Mouse (Mus musculus) G1E (cell line): ENCODE data around the gene Hsd17b2. TPM values are rescaled to one million over a fixed set of nuclear protein-coding genes. Genes with fewer than 3 reads are reported as not detected.

Experiments used
- ATAC-seq: 2 replicates; pipeline ENCODE4 v1.8.0; 2016; ENCODE audit warnings: mild to moderate bottlenecking; ENCODE audit not compliant: insufficient number of reproducible peaks, poor library complexity, low FRiP score, severe bottlenecking; ENCODE audit errors: extremely low read depth
- DNase-seq: peaks from one replicate; pipeline ENCODE4 v3.0.0; 2012; ENCODE audit warnings: low spot score
- H3K27me3 ChIP-seq: 2 replicates; pipeline ENCODE4 v1.6.1; 2012; ENCODE audit warnings: mild to moderate bottlenecking, low read length, inconsistent platforms; ENCODE audit not compliant: insufficient read depth
- H3K36me3 ChIP-seq: replicated peaks from 2 replicates; pipeline ENCODE3; 2012; ENCODE audit warnings: mild to moderate bottlenecking, inconsistent platforms
- H3K4me1 ChIP-seq: 2 replicates; pipeline ENCODE4 v1.6.1; 2012; ENCODE audit warnings: low read depth, low read length, inconsistent platforms, mixed read lengths; ENCODE audit not compliant: insufficient read depth
- H3K4me3 ChIP-seq: 2 replicates; pipeline ENCODE4 v1.5.1; 2012; ENCODE audit warnings: low read depth, mild to moderate bottlenecking, inconsistent platforms, low read length, moderate library complexity, mixed read lengths
- H3K9me3 ChIP-seq: replicated peaks from 2 replicates; pipeline ENCODE4 v1.6.1; 2012; ENCODE audit warnings: inconsistent platforms
- CTCF ChIP-seq: IDR thresholded peaks from 2 replicates; pipeline ENCODE4 v1.5.1; 2012; ENCODE audit warnings: low read depth, low read length, inconsistent platforms, mixed read lengths
- GATA1 ChIP-seq: IDR thresholded peaks from 2 replicates; pipeline ENCODE4 v1.6.1; 2012; ENCODE audit warnings: borderline replicate concordance, low read length, inconsistent platforms, mixed read lengths
- GATA2 ChIP-seq: IDR thresholded peaks from 2 replicates; pipeline ENCODE4 v1.6.1; 2012; ENCODE audit warnings: low read depth, low read length, inconsistent platforms, borderline replicate concordance
- POLR2AphosphoS5 ChIP-seq: IDR thresholded peaks from 2 replicates; pipeline ENCODE4 v1.6.1; 2012; ENCODE audit warnings: low read depth, low read length, inconsistent platforms; ENCODE audit not compliant: insufficient replicate concordance
- TAL1 ChIP-seq: conservative IDR thresholded peaks from 2 replicates; pipeline ENCODE4 v1.6.1; 2012; ENCODE audit warnings: low read depth, low read length, inconsistent platforms, mixed read lengths
- polyA plus RNA-seq: library from polyadenylated mRNA; stranded (reverse); fragments of >175 nt; gene quantifications from 2 replicates; pipeline ENCODE4 v1.2.3, GENCODE M21; 2012
- total RNA-seq, 2 experiments: library from RNA; stranded (forward) in 1 of 2; stranded (reverse) in 1 of 2; fragments of 200-1000 nt in 1 of 2; fragments of >200 nt in 1 of 2; fragmentation: Nextera tagmentation in 1 of 2; gene quantifications; 2 replicates each; pipeline ENCODE4 v1.2.3; 2014 to 2017

The Hsd17b2 gene
- total and polyA plus RNA-seq, 3 experiments = 0.22 TPM; not detected in 2

- ATAC-seq (no peak), DNase-seq (no peak)
- H3K4me3 ChIP-seq = no peak overlapping the region
- no peaks in the 10 kb centered on the region for H3K4me1 ChIP-seq
- TF ChIP-seq CTCF (no peak), GATA2 (no peak), GATA1 (no peak), POLR2AphosphoS5 (no peak), TAL1 (no peak)
- H3K27me3 ChIP-seq = no peaks in the 10 kb centered on the region
- no peaks in the 10 kb centered on the region for H3K36me3 ChIP-seq
- peaks cover 81% of the 10 kb centered on the region for H3K9me3 ChIP-seq
Measured at GRCm38 (mm10) chr8:117701246-117701645, 458 bp upstream of the Hsd17b2 start.

GRCm38 (mm10) chr8:117702701-117703100, 997 bp downstream of the Hsd17b2 start:
- H3K27me3 ChIP-seq = no peaks in the 10 kb centered on the region
- no peak overlapping the region for H3K4me3 ChIP-seq
- ATAC-seq (no peak), DNase-seq (no peak)
- H3K4me1 ChIP-seq = no peaks in the 10 kb centered on the region
- TF ChIP-seq GATA2 = no peak
- H3K9me3 ChIP-seq = peaks cover 78% of the 10 kb centered on the region
- no peaks in the 10 kb centered on the region for H3K36me3 ChIP-seq

- ATAC-seq = no peak
- Histone ChIP-seq H3K4me1 (no peaks in the 10 kb centered on the region), H3K27me3 (no peaks in the 10 kb centered on the region), H3K9me3 (peaks cover 70% of the 10 kb centered on the region), H3K36me3 (no peaks in the 10 kb centered on the region), H3K4me3 (no peak overlapping the region)
- no peak for DNase-seq
- TF ChIP-seq CTCF (no peak), POLR2AphosphoS5 (no peak), GATA1 (no peak), TAL1 (no peak), GATA2 (no peak)
Measured at GRCm38 (mm10) chr8:117706141-117706540, 4.4 kb downstream of the Hsd17b2 start.

- DNase-seq (no peak), ATAC-seq (no peak)
Measured at GRCm38 (mm10) chr8:117712226-117712625, 10.5 kb downstream of the Hsd17b2 start.

GRCm38 (mm10) chr8:117714604-117715003, 12.9 kb downstream of the Hsd17b2 start:
- peaks cover 74% of the 10 kb centered on the region for H3K9me3 ChIP-seq
- no peaks in the 10 kb centered on the region for H3K27me3 ChIP-seq
- H3K4me1 ChIP-seq = no peaks in the 10 kb centered on the region
- H3K4me3 ChIP-seq = no peak overlapping the region
- ATAC-seq (no peak), DNase-seq (no peak)
- TF ChIP-seq GATA1 (no peak), TAL1 (no peak), GATA2 (no peak), CTCF (no peak), POLR2AphosphoS5 (no peak)
- no peaks in the 10 kb centered on the region for H3K36me3 ChIP-seq

More at GRCm38 (mm10) chr8:117712226-117712625, 10.5 kb downstream of the Hsd17b2 start:
- Histone ChIP-seq H3K4me1 (no peaks in the 10 kb centered on the region), H3K9me3 (peaks cover 69% of the 10 kb centered on the region), H3K27me3 (no peaks in the 10 kb centered on the region), H3K36me3 (no peaks in the 10 kb centered on the region), H3K4me3 (no peak overlapping the region)
- TF ChIP-seq GATA1 (no peak), GATA2 (no peak), TAL1 (no peak), POLR2AphosphoS5 (no peak), CTCF (no peak)

GRCm38 (mm10) chr8:117715896-117716295, 14.2 kb downstream of the Hsd17b2 start:
- Histone ChIP-seq H3K27me3 (no peaks in the 10 kb centered on the region), H3K4me1 (no peaks in the 10 kb centered on the region), H3K4me3 (no peak overlapping the region), H3K9me3 (peaks cover 76% of the 10 kb centered on the region), H3K36me3 (no peaks in the 10 kb centered on the region)
- no peak for TF ChIP-seq TAL1
- DNase-seq = no peak
- no peak for ATAC-seq

GRCm38 (mm10) chr8:117718152-117718860, 16.6 kb downstream of the Hsd17b2 start:
- no peak overlapping the region for H3K4me3 ChIP-seq
- no peak for TF ChIP-seq TAL1
- no peak for TF ChIP-seq GATA1
- TF ChIP-seq POLR2AphosphoS5 = no peak
- TF ChIP-seq GATA2 = no peak
- no peak for DNase-seq
- H3K27me3 ChIP-seq = no peaks in the 10 kb centered on the region
- peaks cover 82% of the 10 kb centered on the region for H3K9me3 ChIP-seq
- H3K36me3 ChIP-seq = no peaks in the 10 kb centered on the region
- H3K4me1 ChIP-seq = no peaks in the 10 kb centered on the region
- ATAC-seq = no peak
